Mouse (Mus musculus): Measurements from ENCODE around the gene Bad.

- TF ChIP-seq CTCF (IDR thresholded peaks at IDR 0.05; ENCODE audit: low read depth) (no peak), EP300 (IDR thresholded peaks at IDR 0.05; ENCODE audit: low read depth) (no peak)
These were observed 42.0 kb downstream of the Bad start for GRCm38 (mm10) chr19:6983621-6984020.

Measured in heart, postnatal 0 days (tissue).